Mouse (Mus musculus): ENCODE results near the gene Dffa.

Dffa gene

GRCm38 (mm10) chr4:149103875-149104561, at the start of gene Dffa:
Gene Dffa (plus strand): TSS chr4:149104146.
- peak; percentile 83 to 84 for DNase-seq (ENCODE audit: low spot score in 2 of 2)

GRCm38 (mm10) chr4:149055847-149056246, 48.1 kb upstream of the Dffa start:
- no peak for DNase-seq (ENCODE audit: low spot score in 2 of 2)

GRCm38 (mm10) chr4:149056957-149057356, 47.0 kb upstream of the Dffa start:
- no peak for DNase-seq (ENCODE audit: low spot score in 2 of 2)

- no peak for DNase-seq (ENCODE audit: low spot score in 2 of 2)
These were observed 46.5 kb upstream of the Dffa start for GRCm38 (mm10) chr4:149057470-149057869.

GRCm38 (mm10) chr4:149058298-149058697, 45.6 kb upstream of the Dffa start:
- no peak for DNase-seq (ENCODE audit: low spot score in 2 of 2)

- DNase-seq (ENCODE audit: low spot score in 2 of 2) = no peak
These were observed 44.2 kb upstream of the Dffa start for GRCm38 (mm10) chr4:149059713-149060112.

GRCm38 (mm10) chr4:149060621-149061431, 43.1 kb upstream of the Dffa start:
- DNase-seq (ENCODE audit: low spot score in 2 of 2) = no peak

- no peak for DNase-seq (ENCODE audit: low spot score in 2 of 2)
These were observed 42.6 kb upstream of the Dffa start for GRCm38 (mm10) chr4:149061432-149061718.

- no peak for DNase-seq (ENCODE audit: low spot score in 2 of 2)
These were observed 41.3 kb upstream of the Dffa start for GRCm38 (mm10) chr4:149062406-149063318.

- no peak for DNase-seq (ENCODE audit: low spot score in 2 of 2)
These were observed 39.7 kb upstream of the Dffa start for GRCm38 (mm10) chr4:149064061-149064854.

GRCm38 (mm10) chr4:149066672-149067551, 37.0 kb upstream of the Dffa start:
- no peak for DNase-seq (ENCODE audit: low spot score in 2 of 2)

GRCm38 (mm10) chr4:149075073-149075472, 28.9 kb upstream of the Dffa start:
- DNase-seq (ENCODE audit: low spot score in 2 of 2) = no peak

- DNase-seq (ENCODE audit: low spot score in 2 of 2) = peak; percentile 57 to 66
These were observed 27.9 kb upstream of the Dffa start for GRCm38 (mm10) chr4:149075871-149076575.

GRCm38 (mm10) chr4:149078261-149078660, 25.7 kb upstream of the Dffa start:
- no peak for DNase-seq (ENCODE audit: low spot score in 2 of 2)

- no peak for DNase-seq (ENCODE audit: low spot score in 2 of 2)
These were observed 24.3 kb upstream of the Dffa start for GRCm38 (mm10) chr4:149079629-149080028.

GRCm38 (mm10) chr4:149080111-149080510, 23.8 kb upstream of the Dffa start:
- DNase-seq (ENCODE audit: low spot score in 2 of 2) = no peak

- no peak for DNase-seq (ENCODE audit: low spot score in 2 of 2)
These were observed 22.4 kb upstream of the Dffa start for GRCm38 (mm10) chr4:149081528-149081927.

- no peak for DNase-seq (ENCODE audit: low spot score in 2 of 2)
These were observed 18.6 kb upstream of the Dffa start for GRCm38 (mm10) chr4:149085381-149085780.

- DNase-seq (ENCODE audit: low spot score in 2 of 2) = no peak
These were observed 12.6 kb upstream of the Dffa start for GRCm38 (mm10) chr4:149091364-149091763.

GRCm38 (mm10) chr4:149097956-149098355, 6.0 kb upstream of the Dffa start:
- DNase-seq (ENCODE audit: low spot score in 2 of 2) = no peak

All from frontal cortex, postnatal 14 days (tissue).